Mouse (Mus musculus) kidney, adult 2 months (tissue): ENCODE results near the gene Ssxb8. TPM values are rescaled to one million over a fixed set of nuclear protein-coding genes. Genes with fewer than 3 reads are reported as not detected.
A peak's percentile ranks its signal among the peaks of the same experiment; 100 is the strongest.
"Not testable (repeated sequence)": the region's sequence is repeated elsewhere in the genome, so short reads cannot be mapped to it uniquely, and the experiment has no call there.

Experiments
- DNase-seq: peaks from one replicate; pipeline ENCODE4 v3.0.0; 2021
- H3K27ac ChIP-seq: fragments of 200-500 bp; 2 replicates; pipeline ENCODE4 v1.5.1; 2012; ENCODE audit warnings: low read depth, low read length, control low read depth, inconsistent platforms; ENCODE audit not compliant: insufficient read depth
- H3K27me3 ChIP-seq: fragments of 200-500 bp; replicated peaks from 2 replicates; pipeline ENCODE4 v1.6.1; 2012; ENCODE audit warnings: mild to moderate bottlenecking, moderate library complexity, low read length, inconsistent platforms; ENCODE audit not compliant: control insufficient read depth, insufficient read depth
- H3K36me3 ChIP-seq: fragments of 200-500 bp; 2 replicates; pipeline ENCODE4 v1.6.1; 2012; ENCODE audit warnings: mild to moderate bottlenecking, moderate library complexity, low read length, inconsistent platforms; ENCODE audit not compliant: control insufficient read depth, insufficient read depth
- H3K4me1 ChIP-seq: fragments of 200-500 bp; 2 replicates; pipeline ENCODE4 v1.6.1; 2011; ENCODE audit warnings: low read length; ENCODE audit not compliant: control insufficient read depth, insufficient read depth
- H3K4me3 ChIP-seq: fragments of 200-500 bp; 2 replicates; pipeline ENCODE4 v1.5.1; 2011; ENCODE audit warnings: mild to moderate bottlenecking, low read depth, low read length, control low read depth; ENCODE audit not compliant: insufficient read depth
- CTCF ChIP-seq: fragments of 200-500 bp; conservative IDR thresholded peaks from 2 replicates; pipeline ENCODE4 v1.5.1; 2011; ENCODE audit warnings: low read depth, mild to moderate bottlenecking, control low read depth, low read length, moderate library complexity, mixed read lengths; ENCODE audit not compliant: insufficient read depth, insufficient read length
- POLR2A ChIP-seq: fragments of 200-500 bp; IDR thresholded peaks from one replicate; pipeline ENCODE4 v1.6.1; 2011; ENCODE audit warnings: low read depth, low read length, control low read depth
- whole genome bisulfite sequencing: fragments of 180-500 bp; shearing (Covaris S2); methylation state at CpG from one replicate; pipeline ENCODE4 v1.1.7; 2018; 5-methylcytosine and 5-hydroxymethylcytosine counted together
- polyA plus RNA-seq: library from polyadenylated mRNA; depleted of rRNA; stranded (reverse); fragments of >200 nt; gene quantifications from 2 replicates; pipeline ENCODE4 v1.2.3, GENCODE M21; 2012; rRNA removed

Gene Ssxb8
- not detected in 2 replicates for polyA plus RNA-seq

DNA sequence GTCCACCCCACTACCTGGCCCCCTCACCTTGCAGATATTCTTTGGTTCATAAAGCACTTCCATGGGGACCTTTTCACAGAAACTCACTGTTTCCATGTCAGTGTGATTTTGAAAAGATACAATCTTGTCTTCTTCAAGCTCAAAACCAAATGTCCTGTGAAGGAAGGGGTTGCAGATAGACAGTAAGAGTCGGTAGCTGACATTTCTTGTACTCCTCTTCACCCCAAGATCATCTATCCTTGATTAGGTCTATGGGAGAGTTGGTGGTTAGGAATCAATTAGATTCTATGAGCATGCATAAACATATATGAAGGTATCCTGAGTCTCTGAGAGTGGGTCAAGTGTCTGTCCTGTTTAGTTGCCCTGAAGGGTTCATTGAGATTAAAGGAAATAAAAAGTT lies at the start of gene Ssxb8:
Gene Ssxb8 (minus strand): TSS at position 101 of the 400 bp plus-strand sequence.
- not testable (repeated sequence) for H3K4me1 ChIP-seq, DNase-seq, H3K4me3 ChIP-seq, H3K36me3 ChIP-seq, H3K27me3 ChIP-seq, H3K27ac ChIP-seq
- 50% methylated on average over 1 of the region's 1 CpGs for WGBS

DNA sequence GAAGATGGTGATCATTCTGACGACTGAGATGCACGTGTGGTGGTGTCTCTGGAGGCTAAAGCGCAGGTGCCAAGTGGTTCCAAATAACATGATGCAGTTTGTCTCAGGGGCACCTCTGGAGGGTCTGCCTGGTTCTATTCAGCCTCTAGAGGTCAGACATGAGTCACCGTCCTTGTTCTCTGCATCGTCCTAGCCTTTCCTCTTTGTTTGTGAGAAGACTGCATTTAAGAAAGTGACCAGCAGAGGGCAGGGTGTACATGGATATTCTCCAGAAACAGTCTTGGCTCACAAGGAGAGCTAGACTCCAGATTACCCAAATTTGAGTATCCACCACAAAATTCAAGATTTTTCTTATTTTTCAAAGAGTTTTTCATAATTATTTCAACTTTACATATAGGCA lies 42.3 kb upstream of the Ssxb8 start:
- Histone ChIP-seq H3K27me3 (no peaks in the 10 kb centered on the region), H3K36me3 (no peaks in the 10 kb centered on the region), H3K4me3 (no peak overlapping the region), H3K4me1 (no peaks in the 10 kb centered on the region), H3K27ac (no peak overlapping the region)
- TF ChIP-seq POLR2A (no peak), CTCF (peak; percentile 38)
- peak; percentile 41 for DNase-seq
- WGBS: 46% methylated on average over 5 of the region's 5 CpGs

DNA sequence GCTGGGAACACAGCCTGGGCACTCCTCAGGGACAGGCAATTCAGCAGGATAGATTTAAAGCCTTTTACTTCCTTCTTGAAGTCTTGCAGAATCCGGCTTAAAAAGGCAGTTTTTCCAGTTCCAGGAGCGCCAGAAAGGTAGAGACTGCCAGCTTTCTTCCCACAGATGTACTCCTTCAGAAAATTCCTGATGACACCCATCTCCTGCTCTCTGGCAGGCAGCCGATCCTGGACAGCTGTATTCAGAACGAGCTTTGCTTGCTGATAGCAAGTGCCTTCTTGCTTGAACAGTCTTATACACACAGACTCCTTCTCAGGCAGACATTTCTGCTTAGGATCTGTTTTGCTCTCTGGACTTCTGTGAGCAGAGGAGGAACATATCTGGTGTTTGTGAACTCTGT lies 27.6 kb downstream of the Ssxb8 start:
- TF ChIP-seq CTCF (no peak), POLR2A (no peak)
- no peak overlapping the region for H3K4me3 ChIP-seq
- H3K27ac ChIP-seq: no peak overlapping the region
- no peaks in the 10 kb centered on the region for H3K4me1 ChIP-seq
- 68% methylated on average over 4 of the region's 4 CpGs for WGBS
- no peaks in the 10 kb centered on the region for H3K27me3 ChIP-seq
- no peaks in the 10 kb centered on the region for H3K36me3 ChIP-seq
- no peak for DNase-seq

Other genes starting within 250 kb of the Ssxb8 start
- gene Ssxb2, start 229.1 kb downstream of the Ssxb8 start, polyA plus RNA-seq: not detected in 2 replicates
- not detected in 2 replicates for gene Gm14459, start 165.9 kb downstream of the Ssxb8 start, polyA plus RNA-seq
- not detected in 2 replicates for gene Ssxb6, start 142.6 kb downstream of the Ssxb8 start, polyA plus RNA-seq
- not detected in 2 replicates for gene Ssxb3, start 99.0 kb downstream of the Ssxb8 start, polyA plus RNA-seq
- not detected in 2 replicates for gene Ssx9, start 57.6 kb upstream of the Ssxb8 start, polyA plus RNA-seq
- gene Ssxb5, start 112.8 kb upstream of the Ssxb8 start, polyA plus RNA-seq: not detected in 2 replicates
- not detected in 2 replicates for gene Gm6592, start 153.2 kb upstream of the Ssxb8 start, polyA plus RNA-seq
- not detected in 2 replicates for gene Gm5751, start 183.4 kb upstream of the Ssxb8 start, polyA plus RNA-seq
- gene B630019K06Rik, start 201.5 kb upstream of the Ssxb8 start, polyA plus RNA-seq: 0.97 and 1.1 TPM in 2 replicates